Mouse (Mus musculus): ENCODE measurements around the gene Blvrb.

The Blvrb gene

DNA sequence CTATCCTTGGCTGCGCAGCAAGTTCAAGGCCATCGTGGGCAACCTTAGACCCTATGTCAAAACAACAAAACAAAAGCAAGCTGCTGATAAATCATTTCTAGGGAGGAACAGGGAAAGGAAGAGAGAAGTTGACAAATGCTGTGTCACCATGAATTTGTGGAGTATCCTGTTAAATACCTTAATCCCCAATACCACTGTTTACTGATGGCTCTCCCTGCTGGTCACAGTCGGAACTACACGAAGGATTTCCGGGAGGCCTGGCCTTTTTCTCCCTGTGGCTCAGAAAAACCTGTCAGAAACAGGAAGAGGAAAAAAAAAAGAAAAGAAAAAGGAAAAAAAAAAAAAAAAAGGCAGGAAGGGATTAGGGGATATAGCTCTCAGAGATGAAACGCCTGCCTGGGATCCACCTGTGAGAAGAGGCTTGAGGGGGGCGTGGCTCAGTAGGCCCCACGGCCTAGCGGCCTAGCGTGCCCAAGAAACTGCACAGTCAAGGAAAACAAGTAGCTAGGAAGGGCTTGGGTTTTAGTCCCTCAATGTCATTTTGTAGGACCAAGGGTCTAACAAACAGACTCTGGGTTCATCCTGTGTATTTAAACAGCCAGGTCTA lies 1.6 kb downstream of the Blvrb start:
- no peak for DNase-seq (ENCODE audit: low spot score)

DNA sequence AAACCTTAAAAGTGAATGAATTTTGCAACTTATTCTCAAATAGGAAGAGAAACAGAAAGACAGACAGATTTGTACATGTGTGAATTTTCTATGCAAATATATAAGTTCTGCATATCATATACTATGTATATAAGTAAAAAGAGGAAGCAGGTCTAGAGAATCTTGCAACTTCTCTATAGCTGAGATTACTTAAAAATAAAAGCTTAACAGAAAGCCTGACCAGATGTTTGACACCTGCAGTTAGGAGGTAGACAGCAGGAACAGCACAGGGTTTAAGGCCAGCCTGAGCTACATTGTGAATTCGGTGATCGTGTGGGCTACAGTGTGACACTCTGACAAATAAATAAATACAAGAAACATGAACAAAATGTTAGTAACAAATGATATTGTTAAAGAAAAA lies 3.6 kb downstream of the Blvrb start:
- no peak for DNase-seq (ENCODE audit: low spot score)

DNA sequence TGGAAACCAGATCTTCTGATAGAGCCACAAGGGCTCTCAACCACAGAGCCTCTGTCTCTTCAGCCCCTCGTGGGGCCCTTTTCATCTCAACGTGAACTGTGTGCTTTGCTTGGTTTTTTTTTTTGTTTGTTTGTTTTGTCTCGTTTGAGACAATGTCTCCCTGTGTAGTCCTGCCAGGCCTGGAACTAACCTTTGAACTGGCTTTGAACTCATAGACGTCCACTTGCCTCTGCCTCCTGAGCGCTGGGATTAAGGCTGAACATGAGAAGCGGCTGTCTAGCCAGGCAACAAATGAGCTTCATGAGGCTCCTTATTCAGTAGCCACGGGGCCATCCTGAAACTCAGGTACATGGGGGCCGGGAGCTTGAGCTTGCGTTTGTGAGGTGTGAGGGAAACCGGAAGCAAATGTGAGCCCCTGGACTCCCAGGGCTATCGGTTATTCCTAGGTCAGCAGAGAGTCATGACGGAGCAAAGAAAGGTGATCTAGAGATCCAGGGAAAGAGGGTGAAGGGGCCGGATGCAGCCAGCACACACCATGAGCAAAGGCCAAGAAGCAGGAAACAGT lies 4.5 kb downstream of the Blvrb start:
- no peak for DNase-seq (ENCODE audit: low spot score)

DNA sequence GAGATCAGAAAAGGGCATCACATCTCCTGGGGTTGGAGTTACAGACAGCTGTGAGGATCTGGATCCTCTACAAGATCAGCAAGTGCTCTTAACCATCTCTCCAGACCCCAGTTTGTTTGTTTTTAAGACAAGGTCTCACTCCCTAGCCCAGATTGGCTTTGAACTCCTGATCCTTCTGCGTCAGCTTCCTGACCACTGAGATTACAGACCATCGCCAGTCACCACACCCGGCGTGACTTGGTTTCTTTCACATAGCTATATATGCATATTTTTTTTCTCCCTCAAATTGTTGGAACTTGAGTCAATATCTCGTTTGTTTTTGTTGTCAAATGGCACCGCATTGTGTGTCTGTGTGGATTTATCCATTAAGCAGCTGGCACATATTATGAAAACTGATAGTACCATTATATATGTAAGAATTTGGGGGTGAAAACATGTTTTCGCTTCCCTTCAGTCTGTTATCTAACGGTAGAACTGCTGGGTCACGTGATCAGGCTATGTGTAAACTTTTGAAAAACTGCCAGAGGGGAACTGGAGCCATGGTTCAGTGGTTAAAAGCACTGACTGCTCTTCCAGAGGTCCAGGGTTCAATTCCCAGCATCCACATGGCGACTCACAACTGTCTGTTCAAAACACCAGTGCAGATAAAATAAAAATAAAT lies 6.8 kb downstream of the Blvrb start:
- no peak for DNase-seq (ENCODE audit: low spot score)

DNA sequence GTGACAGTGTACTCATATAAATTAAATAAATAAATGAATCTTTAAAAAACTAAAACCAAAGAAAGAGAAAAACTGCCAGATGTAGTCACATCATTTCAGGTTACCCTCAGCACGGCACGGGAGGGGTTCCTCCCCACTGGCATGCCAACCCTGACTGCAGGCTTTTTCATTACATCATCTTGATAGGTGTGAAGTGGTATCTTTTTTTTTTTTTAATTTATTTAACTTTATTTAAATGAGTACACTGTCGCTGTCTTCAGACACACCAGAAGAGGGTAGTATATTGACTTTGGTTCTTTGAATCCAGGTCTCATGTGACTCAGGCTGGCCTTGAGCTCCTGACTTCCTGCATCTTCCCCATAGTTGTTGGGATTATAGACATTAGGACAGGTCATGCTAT lies 7.5 kb downstream of the Blvrb start:
- DNase-seq (ENCODE audit: low spot score) = no peak

DNA sequence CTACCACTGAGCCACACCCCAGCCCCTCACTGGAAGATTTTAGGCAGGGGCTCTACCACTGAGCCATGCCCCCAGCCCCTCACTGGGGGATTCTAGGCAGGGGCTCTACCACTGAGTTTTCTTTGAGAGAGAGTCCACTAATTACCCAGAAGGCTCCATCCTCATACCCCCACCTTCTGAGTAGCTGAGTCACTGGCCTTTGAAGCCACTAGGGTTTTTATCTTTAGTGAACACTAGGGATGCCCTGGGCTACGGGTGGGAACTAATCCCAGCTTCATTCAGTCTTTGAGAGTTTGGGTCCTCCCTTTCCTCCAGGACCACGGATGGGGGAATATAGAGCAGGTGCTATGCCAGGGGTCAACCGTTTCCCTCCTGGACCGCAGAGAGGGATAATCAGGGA lies 10.8 kb downstream of the Blvrb start:
- DNase-seq (ENCODE audit: low spot score) = no peak

DNA sequence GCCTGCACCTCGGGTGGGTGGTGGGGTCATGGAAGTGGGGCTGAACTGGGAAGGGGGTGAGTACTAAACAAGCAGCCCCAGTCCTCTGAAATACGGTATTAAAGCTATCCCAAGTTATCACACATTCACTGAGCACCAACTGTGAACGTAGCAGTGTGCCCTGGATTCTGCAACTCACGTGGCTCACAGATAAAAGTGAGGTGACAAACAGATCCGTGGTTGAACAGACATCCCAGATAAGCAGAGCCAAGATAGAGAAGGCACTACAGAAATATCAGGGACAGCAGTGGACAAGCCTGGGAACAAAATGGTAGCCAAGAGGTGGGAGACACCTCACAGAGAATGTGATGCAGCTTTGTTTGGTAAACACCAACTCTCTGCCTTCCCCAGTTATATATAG lies 11.9 kb downstream of the Blvrb start:
- no peak for DNase-seq (ENCODE audit: low spot score)

DNA sequence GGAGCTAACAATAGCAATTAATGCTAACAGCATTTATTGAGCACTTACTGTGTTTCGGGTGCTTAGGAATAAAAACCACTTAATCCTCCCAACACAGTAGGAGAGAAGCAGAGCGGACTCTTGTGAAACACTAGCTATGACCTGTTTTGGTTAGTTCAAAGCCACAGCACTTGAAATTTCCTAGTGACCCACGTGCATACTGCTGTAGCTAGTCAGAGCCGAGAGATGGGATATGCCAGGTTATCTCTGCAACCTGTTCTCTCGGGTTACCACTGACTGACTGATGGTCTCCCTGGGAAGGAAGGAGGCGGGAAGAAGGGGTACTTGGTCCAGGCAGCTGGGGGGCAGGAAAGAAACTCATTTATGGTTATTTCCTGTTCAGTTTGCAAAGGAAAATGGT lies 12.7 kb downstream of the Blvrb start:
- DNase-seq (ENCODE audit: low spot score) = no peak

DNA sequence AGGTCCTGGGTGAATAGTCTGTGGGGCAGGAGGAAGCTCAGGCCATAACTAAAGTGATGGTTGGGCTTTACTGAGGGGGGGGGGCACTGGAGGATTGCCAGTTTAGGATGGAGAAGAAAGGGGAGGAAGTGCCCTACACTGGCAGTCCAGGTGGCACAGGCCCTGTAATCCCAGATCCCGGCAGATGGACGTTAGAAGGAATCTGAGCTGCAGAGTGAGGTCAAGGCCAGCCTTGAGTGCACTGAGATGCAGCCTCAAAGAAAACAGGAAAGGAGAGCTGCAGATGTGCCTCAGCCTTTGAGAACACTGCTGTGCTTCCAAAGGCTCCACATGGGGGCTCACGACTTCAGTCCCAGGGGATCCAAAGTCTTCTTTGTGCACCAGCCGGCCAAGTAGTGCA lies 19.9 kb downstream of the Blvrb start:
- DNase-seq (ENCODE audit: low spot score) = no peak

DNA sequence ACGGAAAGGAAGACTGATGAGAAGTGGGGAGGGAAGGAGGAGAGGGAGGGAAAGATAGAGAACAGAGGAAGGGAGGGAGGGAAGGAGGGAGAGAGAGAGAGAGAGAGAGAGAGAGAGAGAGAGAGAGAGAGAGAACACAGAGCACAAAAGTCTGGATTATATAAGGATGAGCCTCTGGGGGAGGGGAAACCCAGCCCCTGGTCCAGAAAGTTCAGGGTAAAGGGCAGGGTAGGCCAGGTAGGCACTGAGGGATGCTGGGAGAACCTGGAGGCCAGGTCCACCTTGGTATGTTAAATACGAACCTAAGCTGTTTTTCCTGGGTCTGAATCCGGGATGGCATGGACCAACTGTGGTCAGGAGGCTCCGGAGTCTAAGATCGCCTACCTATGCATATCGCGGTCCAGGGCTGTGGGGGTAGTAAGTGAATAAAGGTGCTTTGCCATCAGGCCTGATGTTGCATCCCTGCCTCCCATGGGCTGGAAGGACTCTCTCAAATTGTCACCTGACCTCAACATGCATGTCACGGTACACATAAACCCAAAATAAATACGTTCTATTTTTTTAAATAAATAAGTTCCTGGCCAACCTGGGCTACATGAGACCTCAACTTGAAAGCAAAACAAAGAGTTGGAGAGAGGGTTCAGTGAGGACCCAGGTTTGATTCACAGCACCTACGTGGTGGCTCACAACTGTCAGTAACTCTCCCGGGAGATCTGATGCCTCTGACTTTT lies 23.8 kb downstream of the Blvrb start:
- DNase-seq (ENCODE audit: low spot score) = no peak

DNA sequence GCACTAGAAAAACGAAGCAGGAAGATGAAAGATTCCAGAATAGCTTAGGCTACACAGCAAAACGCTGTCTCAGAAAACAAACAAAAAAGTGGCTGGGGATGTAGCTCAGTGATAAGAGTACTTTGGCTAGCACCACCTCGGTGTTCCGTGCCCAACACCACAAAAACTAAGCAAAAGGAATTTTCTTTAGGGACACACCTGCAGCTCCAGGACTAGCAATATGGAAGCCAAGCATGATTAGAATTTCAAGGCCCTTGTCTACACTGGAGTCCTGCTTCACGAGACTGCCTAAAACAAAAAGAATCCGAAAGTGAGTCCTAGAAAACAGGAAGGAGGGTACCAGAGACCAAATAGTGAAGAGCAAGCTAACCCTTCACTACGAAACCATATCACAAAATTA lies 24.8 kb downstream of the Blvrb start:
- DNase-seq (ENCODE audit: low spot score) = no peak

DNA sequence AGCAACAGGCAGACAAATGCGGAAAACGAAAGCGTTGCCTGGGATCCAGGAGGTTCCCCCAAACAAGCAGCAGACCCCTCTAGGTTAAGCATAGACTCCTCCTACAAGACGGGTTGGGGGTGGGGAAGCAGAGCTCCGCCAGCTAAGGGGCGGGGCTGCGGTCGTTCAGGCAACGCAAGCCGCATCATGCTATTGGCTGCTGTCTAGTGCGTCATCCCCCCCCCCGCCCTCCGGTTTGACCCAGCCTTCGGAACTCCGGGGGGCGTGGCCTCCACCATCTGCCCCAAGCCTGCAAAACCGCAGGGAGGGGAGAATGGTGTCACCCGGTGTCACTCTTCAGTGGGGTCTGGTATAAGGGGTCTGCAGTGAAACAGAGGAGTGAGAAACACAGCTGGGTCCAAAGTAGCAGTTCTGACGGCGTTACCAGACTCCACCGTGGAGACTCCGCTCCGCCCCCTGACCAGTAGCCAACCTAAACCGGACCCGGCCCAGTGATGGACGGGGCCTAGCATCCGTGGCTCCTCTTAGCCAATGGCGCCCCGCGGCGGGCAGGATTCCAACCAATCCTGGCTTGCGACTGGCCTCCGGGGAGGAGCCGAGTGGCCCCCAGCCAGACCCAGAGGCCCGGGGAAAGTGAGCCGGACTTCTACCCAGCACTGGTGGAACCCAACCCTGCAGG lies 25.5 kb downstream of the Blvrb start, which contains the start of gene Sertad3:
Sertad3 (plus strand) TSS at position 613 of the 679 bp plus-strand sequence.
- peak; percentile 99 for DNase-seq (ENCODE audit: low spot score)

DNA sequence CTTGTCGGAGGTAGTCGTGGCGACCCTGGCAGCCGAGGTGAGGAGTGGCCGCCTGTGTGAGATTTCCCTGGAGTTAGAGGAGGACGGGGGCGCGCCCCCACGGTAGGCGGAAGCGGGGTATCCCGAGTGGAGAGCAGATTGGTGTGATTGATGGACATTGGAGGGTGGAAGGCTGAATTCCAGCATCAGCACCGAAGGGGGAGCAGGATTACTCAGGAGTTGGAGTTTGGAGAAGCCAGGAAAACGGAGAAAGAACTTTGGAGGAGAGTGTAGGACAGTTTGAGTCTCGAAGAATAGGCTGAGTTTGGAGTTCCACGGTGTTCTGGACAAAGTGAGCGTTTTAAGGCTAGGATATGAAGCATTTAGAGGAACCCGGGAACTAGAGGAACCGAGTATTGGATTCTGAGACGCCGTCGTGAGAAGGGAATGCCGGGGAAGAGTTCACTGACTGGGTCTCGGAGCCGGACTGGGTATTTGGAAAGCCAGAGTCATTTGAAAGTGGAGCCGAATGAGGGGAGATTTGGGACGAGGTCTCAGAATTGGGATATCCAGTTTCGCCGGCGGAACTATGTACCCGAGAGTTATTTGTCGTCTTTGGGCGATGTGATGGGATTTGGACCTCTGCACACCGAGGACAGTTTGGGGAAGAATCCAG lies 26.2 kb downstream of the Blvrb start:
- no peak for DNase-seq (ENCODE audit: low spot score)

DNA sequence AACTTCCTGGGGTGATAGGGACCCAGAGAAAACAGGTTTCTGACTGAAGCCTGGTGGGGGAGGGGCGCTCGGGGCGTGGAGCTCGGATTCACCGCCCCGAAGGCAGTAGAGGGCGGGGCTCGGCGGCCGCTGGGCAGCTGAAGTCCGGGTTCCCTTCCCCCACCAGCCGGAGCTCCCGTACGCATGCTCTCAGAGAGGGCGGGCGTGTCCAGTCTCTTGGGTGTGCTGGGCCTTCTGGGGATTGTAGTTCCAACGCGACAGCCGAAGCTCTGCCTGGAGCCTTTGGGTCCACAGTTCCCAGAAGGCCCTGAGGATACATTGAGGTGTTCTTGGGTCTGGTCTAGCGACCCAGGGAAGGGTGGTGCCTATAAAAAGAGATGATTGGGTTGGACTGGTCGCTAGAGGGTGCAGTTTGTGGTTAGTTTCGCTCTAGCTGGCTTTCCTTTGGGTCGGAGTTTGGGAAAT lies 26.7 kb downstream of the Blvrb start:
- peak; percentile 95 for DNase-seq (ENCODE audit: low spot score)

DNA sequence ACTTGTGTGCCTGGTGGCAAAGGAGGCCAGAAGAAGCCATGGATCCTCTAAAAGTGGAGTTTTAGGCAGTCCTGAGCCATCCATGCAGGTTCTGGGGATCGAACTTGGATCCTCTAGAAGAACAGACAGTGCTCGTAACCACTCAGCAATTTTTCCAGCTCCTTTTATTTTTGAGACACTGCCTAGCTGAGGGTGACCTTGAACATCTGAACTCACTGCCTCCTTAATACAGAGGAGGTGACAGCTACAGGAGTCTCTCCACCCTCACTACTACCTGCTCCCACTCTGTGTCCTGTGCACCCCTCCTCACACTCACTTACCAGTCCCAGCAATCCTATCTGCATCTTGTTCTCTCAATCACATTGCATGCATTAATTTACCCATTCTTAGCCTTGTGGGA lies 27.8 kb downstream of the Blvrb start:
- no peak for DNase-seq (ENCODE audit: low spot score)

DNA sequence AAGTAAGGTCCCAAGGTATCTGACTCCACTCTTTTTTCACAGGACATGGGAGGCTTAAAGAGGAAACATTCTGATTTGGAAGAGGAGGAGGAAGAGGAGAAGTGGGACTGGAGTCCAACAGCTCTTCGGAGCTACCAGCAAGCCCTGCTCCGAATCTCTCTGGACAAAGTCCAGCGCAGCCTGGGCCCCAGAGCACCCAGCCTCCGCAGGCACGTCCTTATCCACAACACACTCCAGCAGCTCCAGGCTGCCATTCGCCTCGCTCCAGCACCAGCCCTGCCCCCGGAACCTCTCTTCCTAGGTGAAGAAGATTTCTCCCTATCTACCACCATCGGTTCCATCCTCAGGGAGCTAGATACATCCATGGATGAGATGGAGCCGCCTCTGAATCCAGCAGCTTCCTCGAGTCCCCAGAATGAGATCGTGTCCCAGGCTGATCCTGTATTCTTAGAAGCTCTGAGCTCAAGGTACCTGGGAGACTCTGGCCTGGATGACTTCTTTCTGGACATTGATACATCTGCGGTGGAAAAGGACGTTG lies 28.4 kb downstream of the Blvrb start:
- DNase-seq (ENCODE audit: low spot score) = no peak

DNA sequence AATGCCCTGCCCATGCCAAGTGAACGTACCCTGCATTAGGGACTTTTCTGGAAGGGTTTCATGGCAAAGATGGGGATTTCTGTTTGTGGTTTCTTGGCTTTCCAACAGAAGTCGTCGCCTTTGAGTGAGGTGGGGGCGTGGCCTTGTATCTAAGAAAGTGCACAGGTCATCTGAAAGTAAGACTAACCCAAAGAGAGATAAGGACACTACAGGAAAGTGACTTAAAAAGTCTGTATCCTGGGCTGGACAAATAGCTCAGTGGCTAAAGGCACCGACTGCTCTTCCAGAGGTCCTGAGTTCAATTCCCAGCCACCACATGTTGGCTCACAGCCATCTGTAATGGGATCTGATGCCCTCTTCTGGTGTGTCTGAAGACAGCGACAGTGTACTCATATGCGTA lies 30.8 kb downstream of the Blvrb start:
- no peak for DNase-seq (ENCODE audit: low spot score)

DNA sequence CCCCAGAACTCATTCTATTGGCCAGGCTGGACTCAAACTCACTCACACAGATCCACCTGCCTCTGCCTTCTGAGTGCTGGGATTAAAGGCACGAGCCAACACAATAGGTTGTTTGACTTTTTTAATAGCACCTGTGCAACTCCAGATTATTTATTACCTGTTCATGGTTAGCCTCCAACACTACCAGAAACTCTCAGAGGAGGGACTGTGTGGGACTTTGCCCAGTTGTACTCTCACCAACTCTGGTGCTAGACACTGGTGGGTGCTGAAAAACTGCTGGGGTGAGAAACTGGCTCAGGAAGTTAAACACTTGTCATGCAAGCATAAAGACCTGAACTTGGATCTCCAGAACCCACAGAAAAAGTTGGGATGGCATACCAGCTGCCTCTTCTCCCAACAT lies 32.0 kb downstream of the Blvrb start:
- DNase-seq (ENCODE audit: low spot score) = no peak

DNA sequence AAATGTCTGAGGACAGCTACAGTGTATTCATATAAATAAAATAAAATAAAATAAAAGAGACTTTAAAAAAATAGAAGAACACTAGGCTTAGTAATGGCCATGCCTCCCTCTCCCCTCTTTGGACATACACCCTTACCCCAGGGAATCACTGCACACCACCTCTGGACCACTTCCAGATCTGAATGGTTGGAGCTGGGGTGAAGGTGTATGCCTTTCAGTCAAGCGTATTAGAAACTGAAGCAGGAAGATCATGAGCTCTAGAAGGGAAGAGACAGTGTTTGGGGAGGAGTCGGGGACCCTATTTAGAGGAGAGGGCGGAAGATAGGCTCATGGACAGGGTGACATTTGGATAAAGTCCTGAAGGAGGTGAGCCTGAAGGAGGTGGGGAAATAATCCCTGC lies 32.7 kb downstream of the Blvrb start:
- DNase-seq (ENCODE audit: low spot score) = no peak

DNA sequence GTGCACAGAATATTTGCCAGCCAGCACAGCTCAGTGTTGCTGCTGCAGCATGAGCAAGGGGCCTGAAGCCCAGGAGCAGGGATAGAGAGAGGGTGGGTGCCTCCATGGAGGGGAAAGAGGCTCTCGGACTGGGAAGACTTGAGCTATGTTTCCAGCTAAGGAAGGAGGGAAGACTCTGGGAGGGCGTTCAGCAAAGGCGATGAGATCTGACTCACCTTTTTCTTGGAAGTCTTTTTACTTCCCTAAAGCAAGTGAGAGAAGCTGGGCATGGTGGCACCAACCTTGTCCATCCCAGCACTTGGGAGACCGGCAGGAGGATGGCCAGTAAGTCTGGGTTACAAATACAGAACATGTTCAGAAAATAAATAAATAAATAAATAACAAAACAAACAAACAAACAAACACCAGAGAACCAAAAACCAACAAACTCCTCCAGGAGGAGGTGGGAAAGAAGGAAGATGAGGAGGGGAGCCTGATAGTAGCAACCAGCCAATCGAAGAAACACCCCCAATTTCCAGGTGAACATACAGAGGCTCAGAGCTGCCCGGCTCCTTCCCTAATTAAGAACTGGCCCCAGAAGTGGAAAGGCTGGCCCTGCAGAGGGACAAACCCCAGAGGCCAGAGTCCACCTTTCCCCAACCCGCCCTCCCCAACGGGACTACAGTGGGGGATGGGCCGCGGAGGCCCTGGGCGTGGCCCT lies 33.3 kb downstream of the Blvrb start:
- DNase-seq (ENCODE audit: low spot score) = no peak

DNA sequence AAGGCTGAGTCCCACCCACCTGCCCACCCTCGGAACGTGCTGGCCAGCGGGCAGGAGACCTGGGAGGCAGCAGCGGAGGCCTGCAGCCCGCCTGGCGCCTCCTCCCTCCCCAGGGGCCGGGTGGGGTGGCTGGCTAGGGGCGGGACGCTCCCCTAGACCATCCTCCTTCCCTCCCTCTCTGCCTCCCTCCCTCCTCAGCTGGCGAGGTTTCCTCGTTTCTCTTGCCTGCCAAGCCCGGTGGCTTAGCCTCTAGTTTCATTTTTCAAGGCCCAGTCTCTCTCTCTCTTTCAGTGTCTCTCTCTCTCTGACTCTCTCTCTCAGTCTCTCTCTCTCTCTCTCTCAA lies 33.8 kb downstream of the Blvrb start:
- peak; percentile 76 for DNase-seq (ENCODE audit: low spot score)

All from urinary bladder, postnatal 10 days (tissue).